Mouse (Mus musculus) lung, postnatal 0 days (tissue): Measurements from ENCODE around the gene Samd4b. TPM values are rescaled to one million over a fixed set of nuclear protein-coding genes. Genes with fewer than 3 reads are reported as not detected.

ENCODE experiments used
- ATAC-seq: fragments of 200-750 bp; cut with Nextera tagmentation; 2 replicates; pipeline ENCODE4 v1.8.0; 2017; ENCODE audit warnings: moderate library complexity
- DNase-seq: peaks from one replicate; pipeline ENCODE4 v3.0.0-alpha.2; 2016; ENCODE audit warnings: low spot score
- H3K27ac ChIP-seq: fragments of 300-500 bp; sonication (generic); 2 replicates; pipeline ENCODE4 v1.5.1; 2014; ENCODE audit warnings: antibody characterized with exemption, mild to moderate bottlenecking, low read length, mixed read lengths
- H3K27me3 ChIP-seq: fragments of 300-500 bp; sonication (generic); replicated peaks from 2 replicates; pipeline ENCODE4 v1.6.1; 2014; ENCODE audit warnings: low read length, mixed read lengths; ENCODE audit not compliant: insufficient read depth
- H3K36me3 ChIP-seq: fragments of 300-500 bp; sonication (generic); 2 replicates; pipeline ENCODE4 v1.6.1; 2014; ENCODE audit warnings: low read length, mixed read lengths; ENCODE audit not compliant: insufficient read depth
- H3K4me1 ChIP-seq: fragments of 300-500 bp; sonication (generic); 2 replicates; pipeline ENCODE4 v1.6.1; 2014; ENCODE audit warnings: antibody characterized with exemption, low read depth, low read length, mixed read lengths; ENCODE audit not compliant: insufficient read depth
- H3K4me2 ChIP-seq: fragments of 300-500 bp; sonication (generic); replicated peaks from 2 replicates; pipeline ENCODE4 v1.6.1; 2014; ENCODE audit warnings: low read depth, mild to moderate bottlenecking, low read length, moderate library complexity, mixed read lengths
- H3K4me3 ChIP-seq: fragments of 300-500 bp; sonication (generic); 2 replicates; pipeline ENCODE4 v1.5.1; 2014; ENCODE audit warnings: low read depth, low read length
- H3K9ac ChIP-seq: fragments of 300-500 bp; sonication (generic); replicated peaks from 2 replicates; pipeline ENCODE4 v1.6.1; 2014; ENCODE audit warnings: low read depth, mild to moderate bottlenecking
- H3K9me3 ChIP-seq: fragments of 300-500 bp; sonication (generic); 2 replicates; pipeline ENCODE4 v1.6.1; 2016; ENCODE audit warnings: low read length, mixed read lengths
- CTCF ChIP-seq: IDR thresholded peaks from 2 replicates; pipeline ENCODE4 v1.5.1; 2016; ENCODE audit warnings: antibody characterized with exemption, mild to moderate bottlenecking
- EP300 ChIP-seq: IDR thresholded peaks from 2 replicates; pipeline ENCODE4 v1.6.1; 2016; ENCODE audit warnings: antibody characterized with exemption, mild to moderate bottlenecking, control low read depth
- WGBS: fragments of 180-500 bp; shearing (Covaris S2); extraction: QIAGEN DNeasy Blood & Tissue Kit; methylation state at CpG from one replicate; pipeline ENCODE4 v1.1.7; 2014; 5-methylcytosine and 5-hydroxymethylcytosine counted together
- polyA plus RNA-seq: library from polyadenylated mRNA; unstranded; fragments of >200 nt; fragmentation: Nextera tagmentation; extraction: Ambion mirVana; gene quantifications from 2 replicates; pipeline ENCODE4 v1.2.1, GENCODE M21; 2015

The Samd4b gene
- polyA plus RNA-seq, 1 experiment from 2014 or later = 13.4 TPM

- H3K36me3 ChIP-seq = no peaks in the 10 kb centered on the region
- H3K9me3 ChIP-seq = no peaks in the 10 kb centered on the region
- peak within 1 kb of the TSS; percentile 41 for H3K9ac ChIP-seq
- 2% methylated on average over 6 of the region's 97 CpGs for WGBS
- H3K4me3 ChIP-seq = peak within 1 kb of the TSS; percentile 63
- TF ChIP-seq EP300 (no peak), CTCF (no peak)
- peak; percentile 78 for ATAC-seq
- H3K4me1 ChIP-seq = no peaks in the 10 kb centered on the region
- H3K4me2 ChIP-seq = peak within 1 kb of the TSS; percentile 99
- no peak for DNase-seq
- no peaks in the 10 kb centered on the region for H3K27me3 ChIP-seq
- H3K27ac ChIP-seq = no peak within 1 kb of the TSS
Observed at GRCm38 (mm10) chr7:28451531-28452360, 146.2 kb downstream of the Samd4b start, which contains the start of gene Lrfn1. Lrfn1 (plus strand) TSS chr7:28451980.

DNA sequence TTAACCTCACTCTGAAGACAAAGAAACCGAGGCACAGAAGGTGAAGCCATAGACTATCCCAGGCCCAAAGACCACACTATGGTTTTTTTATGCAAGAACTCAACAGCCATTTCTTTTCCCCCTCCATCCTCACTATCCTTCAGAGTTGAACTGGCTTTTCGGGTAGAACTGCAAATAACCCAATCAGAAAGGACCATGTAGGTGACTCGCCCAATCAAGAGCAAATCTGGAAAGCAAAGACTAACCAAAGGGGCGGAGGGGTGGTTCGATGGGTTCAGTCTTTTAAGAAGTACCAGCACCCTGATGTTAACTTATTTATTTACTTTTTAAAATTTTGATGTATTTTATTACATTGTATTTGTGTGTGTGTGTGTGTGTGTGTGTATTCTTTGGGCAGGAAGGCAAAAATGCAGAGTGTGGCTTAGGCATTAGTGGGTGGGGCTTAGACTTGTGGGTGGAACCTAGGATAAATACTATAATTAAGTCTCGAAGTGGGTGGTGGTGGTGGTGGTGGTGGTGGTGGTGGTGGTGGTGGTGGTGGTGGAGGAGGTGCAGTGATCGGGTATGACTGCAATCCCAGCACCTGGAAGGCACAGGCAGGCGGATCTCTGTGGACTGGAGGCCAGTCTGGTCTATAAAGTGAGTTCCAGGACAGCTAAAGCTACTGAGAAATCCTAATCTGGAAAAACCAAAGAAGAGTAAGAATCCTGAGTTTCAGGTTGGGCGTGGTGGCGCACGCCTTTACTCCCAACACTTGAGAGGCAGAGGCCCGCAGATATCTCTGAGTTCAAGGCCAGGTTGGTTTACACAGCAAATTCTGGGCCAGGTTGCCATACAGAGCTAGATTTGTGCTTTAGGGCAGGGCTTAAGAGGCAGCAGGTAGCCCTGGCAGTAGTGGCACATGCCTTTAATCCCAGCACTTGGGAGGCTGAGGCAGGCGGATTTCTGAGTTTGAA is 149.8 kb downstream of the Samd4b start:
- 59% methylated on average over 13 of the region's 13 CpGs for WGBS
- Histone ChIP-seq H3K9ac (no peak overlapping the region), H3K27me3 (no peaks in the 10 kb centered on the region), H3K4me2 (no peak overlapping the region), H3K27ac (no peak overlapping the region), H3K36me3 (no peaks in the 10 kb centered on the region), H3K4me1 (no peaks in the 10 kb centered on the region), H3K4me3 (no peak overlapping the region), H3K9me3 (no peaks in the 10 kb centered on the region)
- ATAC-seq (no peak), DNase-seq (no peak)
- TF ChIP-seq CTCF (no peak), EP300 (no peak)

DNA sequence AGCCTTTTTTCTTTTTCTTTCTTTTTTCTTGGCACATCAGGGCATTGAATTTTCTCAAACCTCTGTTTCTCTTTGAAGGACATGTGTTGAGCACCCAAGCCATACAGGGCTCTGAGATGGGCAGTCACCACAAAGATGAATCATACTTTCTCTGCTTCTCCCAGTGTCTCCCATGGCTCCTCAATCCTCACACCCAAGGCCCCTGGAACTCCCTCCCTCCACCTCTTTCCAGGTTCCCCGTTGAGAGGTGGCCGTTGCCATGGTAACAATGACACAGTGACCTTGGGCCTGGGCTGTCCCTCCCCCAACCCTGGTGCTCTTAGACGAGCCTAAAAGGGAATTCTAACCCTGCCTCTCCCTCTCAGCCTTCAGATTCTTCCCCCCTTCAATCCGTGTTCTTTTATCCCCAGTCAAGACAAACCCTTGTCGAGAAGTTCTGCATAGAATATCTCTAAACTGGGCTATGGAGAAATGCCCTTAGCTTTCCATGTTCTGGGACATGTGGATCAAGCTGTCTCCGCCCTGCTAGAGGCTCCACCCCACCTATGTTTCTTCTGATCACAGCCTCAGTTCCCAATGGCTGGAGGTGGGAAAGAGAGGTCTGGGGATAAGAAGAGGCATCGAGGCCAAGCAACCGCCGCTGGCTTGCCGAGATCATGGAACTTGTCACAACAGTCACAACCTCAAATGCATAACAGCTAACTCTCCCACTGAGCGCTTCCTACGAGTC is 150.7 kb downstream of the Samd4b start:
- Histone ChIP-seq H3K4me3 (no peak overlapping the region), H3K36me3 (no peaks in the 10 kb centered on the region), H3K4me2 (no peak overlapping the region), H3K4me1 (no peaks in the 10 kb centered on the region), H3K9me3 (no peaks in the 10 kb centered on the region), H3K27me3 (no peaks in the 10 kb centered on the region), H3K27ac (no peak overlapping the region), H3K9ac (no peak overlapping the region)
- TF ChIP-seq CTCF = no peak
- no peak for TF ChIP-seq EP300
- DNase-seq = no peak
- ATAC-seq = no peak
- WGBS = 28% methylated on average over 12 of the region's 12 CpGs

DNA sequence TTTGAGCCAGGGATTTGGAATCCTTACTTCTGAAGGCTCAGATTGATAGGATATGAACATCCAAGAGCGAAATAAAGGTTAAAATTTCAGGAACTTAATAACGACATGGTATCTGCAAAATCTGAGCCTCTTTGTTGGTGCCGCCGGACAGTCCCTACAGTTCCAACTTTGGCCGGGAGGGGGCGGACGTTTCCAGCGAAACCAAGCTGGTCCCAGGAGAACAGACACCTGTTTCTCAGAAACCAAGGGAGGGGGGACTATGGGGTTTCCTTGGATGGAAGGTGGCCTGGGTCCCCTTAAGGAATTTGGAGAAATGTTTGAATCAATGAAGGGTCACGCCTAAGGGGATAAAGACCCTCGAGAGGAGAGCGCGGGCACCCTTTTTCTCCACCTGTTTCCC is 151.5 kb downstream of the Samd4b start:
- TF ChIP-seq CTCF = peak; percentile 87
- TF ChIP-seq EP300 = no peak
- Histone ChIP-seq H3K4me3 (no peak overlapping the region), H3K36me3 (no peaks in the 10 kb centered on the region), H3K4me2 (no peak overlapping the region), H3K4me1 (no peaks in the 10 kb centered on the region), H3K27ac (no peak overlapping the region), H3K9ac (no peak overlapping the region), H3K27me3 (no peaks in the 10 kb centered on the region), H3K9me3 (no peaks in the 10 kb centered on the region)
- DNase-seq (peak; percentile 47), ATAC-seq (no peak)
- 13% methylated on average over 12 of the region's 12 CpGs for WGBS

- Histone ChIP-seq H3K4me2 (no peak overlapping the region), H3K9me3 (no peaks in the 10 kb centered on the region), H3K27ac (no peak overlapping the region), H3K36me3 (no peaks in the 10 kb centered on the region), H3K27me3 (no peaks in the 10 kb centered on the region), H3K4me1 (no peaks in the 10 kb centered on the region), H3K9ac (no peak overlapping the region), H3K4me3 (no peak overlapping the region)
- TF ChIP-seq CTCF (no peak), EP300 (no peak)
- ATAC-seq (no peak), DNase-seq (no peak)
- 78% methylated on average over 13 of the region's 13 CpGs for WGBS
Observed at GRCm38 (mm10) chr7:28444344-28444974, 153.5 kb downstream of the Samd4b start.
